Mouse (Mus musculus) liver, postnatal 0 days (tissue): ENCODE results near the gene Ssc4d.

Source experiments
- CTCF ChIP-seq: sonication (generic); IDR thresholded peaks from 2 replicates; pipeline ENCODE4 v1.5.1; 2016; ENCODE audit warnings: antibody characterized with exemption, low read depth
- EP300 ChIP-seq: IDR thresholded peaks from 2 replicates; pipeline ENCODE4 v1.6.1; 2016; ENCODE audit warnings: antibody characterized with exemption, low read depth, mild to moderate bottlenecking

DNA sequence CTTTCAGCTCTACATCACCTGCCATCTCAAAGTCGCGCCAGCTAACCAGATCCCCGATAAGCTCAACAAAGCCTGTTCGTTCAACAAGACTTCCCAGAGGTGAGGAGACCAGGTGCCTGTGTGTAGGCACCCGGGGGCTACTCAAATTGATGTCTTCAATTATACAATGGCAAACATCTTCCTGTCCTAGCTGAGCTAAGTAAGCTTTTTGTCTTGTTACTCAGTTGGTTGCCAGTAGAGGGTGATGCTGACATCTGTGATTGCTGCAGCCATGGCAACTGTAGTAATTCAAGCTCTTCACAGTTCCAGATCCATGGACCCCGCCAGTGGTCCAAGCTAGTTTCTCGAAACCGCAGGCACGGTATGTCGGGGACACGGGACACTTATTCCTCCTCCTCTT, 12.9 kb upstream of the Ssc4d start:
- TF ChIP-seq CTCF, result peak; percentile 58
- TF ChIP-seq EP300, result no peak
